Mouse (Mus musculus) small intestine, adult 2 months (tissue): ENCODE measurements at regions not wholly inside any gene's neighbourhood (a gene's known extent, or its start where the extent isn't known, plus 50 kb on each side); places are given as distances from the start of the nearest gene placed in this dataset.

ENCODE experiments used
- CTCF ChIP-seq: fragments of 200-500 bp; IDR thresholded peaks from 2 replicates; pipeline ENCODE4 v1.5.1; 2012; ENCODE audit warnings: low read depth, mild to moderate bottlenecking, control low read depth, inconsistent platforms, low read length, moderate library complexity, mixed read lengths; ENCODE audit not compliant: insufficient replicate concordance, insufficient read length; ENCODE audit errors: extremely low read depth
- POLR2A ChIP-seq: fragments of 200-500 bp; IDR thresholded peaks from 2 replicates; pipeline ENCODE4 v1.6.1; 2012; ENCODE audit warnings: low read depth, mild to moderate bottlenecking, control low read depth, inconsistent platforms, low read length, moderate library complexity

DNA sequence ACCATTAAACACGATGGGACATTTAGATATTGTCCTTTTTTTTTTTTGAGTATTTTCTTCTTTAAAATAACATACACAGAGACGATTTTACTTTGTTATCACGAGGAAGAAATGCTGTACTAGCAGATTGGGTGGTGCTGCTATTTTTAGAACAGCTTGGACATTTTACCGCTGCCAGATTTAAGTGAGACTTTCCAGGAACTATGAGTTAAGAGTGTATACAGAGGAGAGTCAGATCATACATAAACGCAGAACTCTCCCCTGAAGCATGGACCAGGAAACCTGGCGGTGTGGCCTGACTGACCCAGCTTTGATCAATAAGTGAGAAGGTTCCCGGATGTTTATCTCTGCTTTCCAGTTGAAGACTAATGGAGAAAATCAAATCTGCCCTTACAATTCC, 95.6 kb upstream of the Arrdc4 start:
- TF ChIP-seq CTCF (no peak), POLR2A (no peak)
